Mouse (Mus musculus) MEL (cell line): ENCODE measurements at regions not wholly inside any gene's neighbourhood (a gene's known extent, or its start where the extent isn't known, plus 50 kb on each side); places are given as distances from the start of the nearest gene placed in this dataset.

Source experiments
- CTCF ChIP-seq, 3 experiments: IDR thresholded peaks in 2 of 3; conservative IDR thresholded peaks in 1 of 3; 2 replicates each; pipeline ENCODE4 v1.5.1; 2011 to 2012; ENCODE audit warnings: low read length in 3 of 3, low read depth in 2 of 3, mild to moderate bottlenecking in 2 of 3, improper control_type of control experiment in 1 of 3, inconsistent platforms in 1 of 3, mixed read lengths in 1 of 3, moderate library complexity in 1 of 3; ENCODE audit not compliant: control insufficient read depth in 1 of 3, insufficient read depth in 1 of 3, poor library complexity in 1 of 3, severe bottlenecking in 1 of 3
- MAZ ChIP-seq: IDR thresholded peaks from 2 replicates; pipeline ENCODE4 v1.6.1; 2012; ENCODE audit warnings: low read depth, mild to moderate bottlenecking, inconsistent platforms, low read length, improper control_type of control experiment
- NELFE ChIP-seq: IDR thresholded peaks from 2 replicates; pipeline ENCODE4 v1.6.1; 2011; ENCODE audit warnings: low read depth, low read length, improper control_type of control experiment
- TCF12 ChIP-seq: IDR thresholded peaks from 2 replicates; pipeline ENCODE4 v1.6.1; 2014; ENCODE audit warnings: low read depth, mild to moderate bottlenecking, inconsistent platforms, low read length, improper control_type of control experiment, moderate library complexity

DNA sequence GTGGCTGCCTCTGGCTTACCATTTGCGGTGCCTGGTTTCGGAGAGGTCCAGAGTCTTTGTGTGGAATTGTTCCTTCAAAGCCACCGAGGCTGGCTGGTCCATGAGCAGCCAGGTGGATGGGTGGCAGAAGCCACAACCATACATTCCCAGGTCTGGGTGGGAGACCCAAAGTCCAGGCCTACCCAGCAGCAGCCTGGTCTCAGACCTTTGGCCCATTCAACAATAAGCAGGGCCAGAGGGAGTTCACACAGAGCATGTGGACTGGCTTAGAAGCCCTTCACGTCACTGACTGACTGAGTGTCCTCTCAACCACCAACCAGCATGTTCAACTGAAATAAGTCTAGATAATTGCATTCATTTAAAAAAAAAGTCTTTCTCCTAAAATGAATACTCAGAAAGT lies 62.7 kb upstream of the Adam6b start:
- no peak for TF ChIP-seq NELFE
- TF ChIP-seq CTCF (IDR thresholded peaks at IDR 0.05 in 2 of 3, conservative IDR thresholded peaks at IDR 0.05 in 1 of 3; ENCODE audit: control insufficient read depth in 1 of 3, insufficient read depth in 1 of 3, low read depth in 2 of 3, low read length in 3 of 3, poor library complexity in 1 of 3, severe bottlenecking in 1 of 3): no peak
- no peak for TF ChIP-seq MAZ
- TF ChIP-seq TCF12: no peak
